Comparison of ENCODE assay signal across 19 mouse cellular contexts in the genomic region with DNA sequence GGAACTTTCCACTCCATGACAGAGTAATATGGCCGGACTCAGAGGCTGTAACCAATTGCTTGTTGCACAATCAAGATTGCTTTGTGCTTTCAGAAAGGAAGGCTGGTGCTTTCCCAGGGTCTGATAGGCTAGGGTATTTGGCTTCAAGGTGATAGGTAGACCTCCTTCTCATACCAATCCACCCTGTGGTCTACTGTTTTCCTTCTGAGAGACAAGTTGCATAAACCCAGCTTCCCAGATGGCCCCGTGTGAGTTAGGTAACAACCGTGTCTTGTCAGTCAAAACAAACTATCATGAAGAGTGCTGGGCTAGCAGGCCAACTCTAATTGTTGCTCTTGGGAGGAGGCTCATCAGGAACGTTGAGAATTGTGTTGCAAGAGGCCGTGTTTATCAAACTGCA.
"Had no signal": no experiment of that assay in that cellular context is flagged by ENCODE, and none has a peak within 500 bp of the region (broad histone marks: within the 10 kb centered on the region; RNA-seq: fewer than 3 reads in every experiment).

No protein-coding gene starts in this region.

- H3K27ac ChIP-seq: neural tube, embryonic 13.5 days; neural tube, embryonic 15.5 days had no signal

- H3K27me3 ChIP-seq: neural tube, embryonic 13.5 days; neural tube, embryonic 15.5 days had no signal

- H3K36me3 ChIP-seq: neural tube, embryonic 13.5 days; neural tube, embryonic 15.5 days had no signal

- H3K9ac ChIP-seq: lung, embryonic 14.5 days; neural tube, embryonic 13.5 days; neural tube, embryonic 15.5 days had no signal

- H3K9me3 ChIP-seq: megakaryocyte, embryonic 14.5 days; neural tube, embryonic 13.5 days; neural tube, embryonic 15.5 days had no signal

- ATAC-seq: midbrain, embryonic 16.5 days had no signal

- H3K4me2 ChIP-seq: lung, embryonic 14.5 days; midbrain, embryonic 11.5 days; neural tube, embryonic 13.5 days; neural tube, embryonic 15.5 days had no signal

- H3K4me3 ChIP-seq: megakaryocyte, embryonic 14.5 days; myocyte; neural tube, embryonic 13.5 days; neural tube, embryonic 15.5 days had no signal

- DNase-seq: lung, adult 18-20 months; lung, embryonic 14.5 days; lung, postnatal 10 days; lung, postnatal 4 days; midbrain, embryonic 14.5 days; retina, postnatal 1 day; right cerebral cortex, adult 18-20 months; right cerebral cortex, postnatal 25 days; right cerebral cortex, postnatal 4 days; spleen, adult 18-20 months; thymus, adult 18-20 months; thymus, postnatal 25 days; thymus, postnatal 4 days had no signal
